Mouse (Mus musculus) thymus, postnatal 10 days (tissue): ENCODE measurements around the gene Tas2r135.

Experiments
- DNase-seq, 2 experiments: peaks; one replicate each; pipeline ENCODE4 v3.0.0; 2021; ENCODE audit warnings: low spot score in 2 of 2

Gene Tas2r135

DNA sequence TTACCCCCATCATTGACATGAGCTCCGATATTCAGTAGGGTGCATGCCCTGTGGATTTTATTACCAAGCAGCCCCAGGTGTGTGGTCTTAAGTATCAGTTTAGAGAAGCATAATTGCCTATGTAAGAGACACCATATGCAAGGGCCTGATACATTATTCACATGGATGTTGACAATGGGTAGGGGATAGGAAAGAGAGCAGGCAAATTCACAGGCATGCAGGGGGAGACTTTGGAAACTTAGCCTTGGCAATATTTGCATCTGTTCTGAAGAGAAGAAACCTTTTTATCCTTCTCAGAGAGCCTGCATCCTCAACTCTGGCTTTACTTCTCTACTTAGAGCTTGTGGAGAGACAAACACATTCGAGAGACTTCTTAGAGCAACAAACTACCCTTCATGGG lies at the start of gene Tas2r135:
Gene Tas2r135 (plus strand): TSS at position 301 of the 400 bp plus-strand sequence.
- DNase-seq, result no peak

DNA sequence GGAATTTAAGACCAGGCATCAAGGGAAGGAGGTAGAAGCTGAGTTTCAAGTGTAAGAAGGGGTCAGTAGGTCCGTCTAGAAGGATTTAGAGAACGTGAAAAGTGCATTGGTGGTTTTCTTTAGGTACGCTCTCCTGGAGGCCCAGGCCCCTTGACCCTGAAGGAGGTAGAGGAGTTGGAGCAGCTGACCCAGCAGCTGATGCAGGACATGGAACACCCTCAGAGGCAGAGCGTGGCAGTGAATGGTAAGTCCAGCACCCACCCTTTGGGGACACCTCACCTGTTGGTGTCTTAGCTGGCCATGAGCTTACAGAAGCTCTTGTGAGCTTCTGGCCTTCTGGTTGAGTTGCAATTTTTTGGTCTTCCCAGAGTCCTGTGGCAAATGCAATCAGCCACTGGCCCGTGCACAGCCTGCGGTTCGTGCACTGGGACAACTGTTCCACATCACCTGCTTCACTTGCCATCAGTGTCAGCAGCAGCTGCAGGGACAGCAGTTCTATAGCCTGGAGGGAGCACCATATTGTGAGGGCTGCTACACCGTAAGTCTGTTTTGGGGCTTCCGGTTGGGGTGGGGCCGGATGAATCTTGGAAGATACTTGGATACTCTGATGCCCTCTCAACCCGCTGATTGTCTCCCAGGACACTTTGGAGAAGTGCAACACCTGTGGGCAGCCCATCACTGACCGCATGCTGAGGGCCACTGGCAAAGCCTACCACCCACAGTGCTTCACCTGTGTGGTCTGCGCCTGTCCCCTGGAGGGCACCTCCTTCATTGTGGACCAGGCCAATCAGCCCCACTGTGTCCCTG lies 49.2 kb upstream of the Tas2r135 start:
- no peak for DNase-seq

- DNase-seq, result no peak
Observed at GRCm38 (mm10) chr6:42356913-42357312, 48.3 kb upstream of the Tas2r135 start.

DNA sequence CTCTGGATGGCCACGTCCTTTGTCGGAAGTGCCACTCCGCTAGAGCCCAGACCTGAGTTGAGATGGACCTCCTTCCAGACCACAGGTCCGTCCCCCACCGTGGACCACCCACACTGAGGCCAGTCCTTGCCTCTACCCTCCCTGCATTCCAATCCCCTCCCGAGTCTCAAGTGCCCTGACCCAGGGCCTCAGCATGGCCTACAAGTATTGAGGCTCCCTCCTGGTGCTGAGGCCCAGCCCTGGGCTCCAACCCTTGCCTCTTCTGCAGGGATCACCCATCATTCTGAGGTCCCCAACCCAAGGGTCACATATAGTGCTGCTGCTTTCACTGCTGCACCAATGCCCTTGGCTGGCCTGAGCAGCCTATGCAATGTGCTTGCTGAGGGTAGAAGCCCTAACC lies 47.3 kb upstream of the Tas2r135 start:
- no peak for DNase-seq

GRCm38 (mm10) chr6:42358901-42359300 lies 46.3 kb upstream of the Tas2r135 start:
- no peak for DNase-seq

DNA sequence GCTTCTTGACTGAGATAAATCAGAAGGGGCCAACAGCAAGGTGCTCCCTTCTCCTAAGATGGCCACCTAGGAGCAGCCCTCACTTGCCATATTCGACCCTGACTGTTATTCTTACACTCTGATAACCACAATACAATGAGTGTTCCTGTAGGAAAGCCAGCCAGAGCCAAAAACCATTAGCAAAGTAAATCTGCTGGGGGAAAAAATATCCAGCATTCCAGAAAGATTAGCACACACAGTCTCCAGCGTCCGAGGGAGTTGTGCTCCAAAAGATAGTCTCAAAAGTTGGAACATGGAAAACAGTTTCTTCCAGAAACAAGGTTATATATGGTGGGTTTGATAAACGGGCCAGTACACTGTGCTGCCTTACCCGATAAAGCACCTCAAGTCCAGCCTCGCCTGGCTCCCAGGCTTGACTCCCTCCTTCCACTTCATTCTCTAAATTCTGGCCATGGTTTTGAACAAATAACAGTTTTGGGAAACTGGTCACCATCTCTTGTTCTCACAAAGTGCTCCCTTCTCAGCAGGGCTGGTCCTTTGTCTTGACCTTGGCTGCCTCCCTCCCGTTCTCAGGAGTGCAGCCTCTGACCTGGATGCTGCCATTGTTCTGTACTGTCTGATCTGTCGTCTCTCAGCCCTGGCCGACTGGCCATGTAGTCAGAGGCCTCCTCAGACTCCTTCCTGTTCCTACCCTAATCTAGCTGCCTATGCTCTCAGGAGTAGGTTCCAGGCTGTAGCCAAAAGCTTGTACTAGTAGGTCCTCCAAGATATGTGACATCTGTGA lies 45.7 kb upstream of the Tas2r135 start:
- DNase-seq, result no peak

- no peak for DNase-seq
Observed at GRCm38 (mm10) chr6:42360231-42360840, 44.9 kb upstream of the Tas2r135 start.

- DNase-seq, result no peak
Observed at GRCm38 (mm10) chr6:42361041-42361895, 44.0 kb upstream of the Tas2r135 start.

DNA sequence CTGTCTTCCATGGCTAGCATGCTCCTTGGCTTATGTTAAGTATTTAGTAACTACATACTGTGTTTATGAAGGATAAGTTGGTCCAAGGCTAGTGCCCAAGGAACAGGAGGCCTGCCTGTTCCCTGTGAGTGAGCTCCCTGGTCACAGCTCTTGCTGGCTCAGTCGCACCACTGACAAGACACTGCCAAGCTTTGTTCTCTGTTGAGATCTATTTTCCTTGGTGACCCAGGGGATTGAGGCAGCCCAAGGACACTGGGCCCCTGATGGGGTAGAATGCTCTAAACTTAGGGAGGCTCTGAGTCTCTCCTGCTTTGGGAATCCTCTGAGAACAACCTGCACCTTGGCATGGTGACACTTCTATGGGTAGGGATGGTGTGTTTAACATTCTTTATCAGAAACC lies 43.2 kb upstream of the Tas2r135 start:
- no peak for DNase-seq

- DNase-seq, result no peak
Observed at GRCm38 (mm10) chr6:42362497-42362896, 42.7 kb upstream of the Tas2r135 start.

DNA sequence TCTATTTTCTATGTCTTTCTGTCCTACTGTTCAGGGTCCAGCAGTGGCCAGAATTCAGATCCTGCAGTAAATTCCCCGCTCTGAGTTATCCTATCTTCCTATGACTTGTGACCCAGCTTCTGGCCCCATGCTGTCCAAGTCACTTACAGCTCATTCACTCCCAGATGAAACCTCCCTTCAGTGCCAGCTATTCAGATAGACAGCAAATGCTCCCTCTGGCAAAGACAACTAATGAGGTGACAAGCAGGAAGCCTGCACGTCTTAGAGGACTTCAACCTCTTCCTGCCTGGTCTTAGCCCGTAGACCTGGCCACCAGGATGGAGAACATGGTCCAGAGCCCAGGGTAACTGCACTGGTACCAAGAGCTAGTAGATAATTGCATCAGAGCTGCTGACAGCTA lies 42.3 kb upstream of the Tas2r135 start:
- DNase-seq, result no peak

GRCm38 (mm10) chr6:42364066-42364465 lies 41.2 kb upstream of the Tas2r135 start:
- DNase-seq, result no peak

DNA sequence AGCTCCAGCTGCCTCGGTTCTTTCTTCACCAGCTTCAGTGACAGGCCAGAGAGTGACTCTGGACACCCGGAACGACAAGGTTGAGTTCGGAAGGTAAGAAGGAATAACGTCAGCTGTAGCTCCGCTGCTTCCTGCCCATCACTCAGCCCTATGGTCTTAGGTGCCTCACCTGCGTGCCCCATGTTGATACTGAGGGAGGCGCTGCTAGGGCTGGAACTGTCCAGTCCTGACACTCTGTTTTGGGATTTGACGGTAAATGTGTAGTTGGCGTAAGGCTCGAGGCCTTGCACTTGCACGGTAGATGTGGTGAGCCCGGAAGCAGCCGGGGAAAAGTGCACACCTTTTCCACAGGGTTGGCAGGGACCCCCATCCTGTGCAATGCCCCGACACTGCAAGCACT lies 40.6 kb upstream of the Tas2r135 start:
- DNase-seq, result no peak

GRCm38 (mm10) chr6:42365215-42365614 lies 40.0 kb upstream of the Tas2r135 start:
- no peak for DNase-seq

- no peak for DNase-seq
Observed at GRCm38 (mm10) chr6:42369870-42370269, 35.4 kb upstream of the Tas2r135 start.

DNA sequence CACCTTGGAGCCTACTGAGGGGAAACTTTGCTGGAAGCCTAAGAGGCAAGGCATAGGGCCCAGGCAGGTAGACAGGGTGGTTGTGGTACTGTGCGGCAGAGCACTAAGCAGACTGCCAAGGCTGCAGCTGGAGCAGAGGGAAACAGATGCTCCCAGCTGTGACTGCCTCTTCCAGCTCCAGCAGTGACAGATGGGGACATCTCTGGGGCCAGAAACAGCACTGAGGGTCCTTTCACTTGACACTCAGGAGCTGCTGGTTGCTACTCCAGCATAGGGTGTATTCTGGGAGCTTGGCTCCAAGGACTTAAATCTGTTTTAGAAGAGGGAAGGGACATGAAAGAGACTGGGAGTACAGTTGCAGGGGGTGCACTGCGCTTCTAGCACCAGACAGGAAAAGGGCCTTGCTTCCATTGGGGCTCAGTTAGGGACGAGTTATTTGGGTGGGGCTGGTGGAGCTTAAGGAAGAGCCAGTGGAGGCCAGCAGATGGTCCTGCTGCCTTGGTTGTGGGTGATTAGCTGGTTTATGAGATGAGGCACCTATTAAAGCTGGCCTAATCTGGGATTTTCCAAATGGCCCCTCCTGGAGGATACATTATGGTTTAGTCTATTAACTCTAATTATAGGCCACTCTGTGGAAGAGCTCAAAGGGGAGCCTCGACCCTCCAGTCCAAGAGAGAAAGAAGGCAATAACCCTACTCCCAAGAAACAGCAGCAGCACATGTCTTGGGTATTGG lies 34.4 kb upstream of the Tas2r135 start:
- no peak for DNase-seq

DNA sequence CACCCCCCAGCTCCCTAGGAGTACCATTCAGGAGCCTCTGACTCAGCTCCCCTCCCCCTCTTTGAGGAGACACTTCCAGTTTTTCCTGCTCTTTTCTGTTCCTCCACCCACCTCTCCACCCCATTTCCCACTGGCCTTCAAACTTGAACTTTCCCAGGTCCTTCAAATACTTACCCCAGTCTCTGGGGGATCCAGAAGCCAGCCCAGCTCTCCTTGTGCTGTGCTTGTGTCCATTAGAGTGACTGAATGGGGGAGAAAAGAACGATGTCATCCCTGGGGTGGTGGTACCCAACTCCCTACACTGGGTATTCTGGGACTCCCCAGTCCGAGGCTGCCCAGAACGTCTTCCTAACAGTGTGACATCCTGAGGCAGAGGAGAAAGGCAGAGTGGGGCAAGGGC lies 33.2 kb upstream of the Tas2r135 start:
- DNase-seq, result no peak

DNA sequence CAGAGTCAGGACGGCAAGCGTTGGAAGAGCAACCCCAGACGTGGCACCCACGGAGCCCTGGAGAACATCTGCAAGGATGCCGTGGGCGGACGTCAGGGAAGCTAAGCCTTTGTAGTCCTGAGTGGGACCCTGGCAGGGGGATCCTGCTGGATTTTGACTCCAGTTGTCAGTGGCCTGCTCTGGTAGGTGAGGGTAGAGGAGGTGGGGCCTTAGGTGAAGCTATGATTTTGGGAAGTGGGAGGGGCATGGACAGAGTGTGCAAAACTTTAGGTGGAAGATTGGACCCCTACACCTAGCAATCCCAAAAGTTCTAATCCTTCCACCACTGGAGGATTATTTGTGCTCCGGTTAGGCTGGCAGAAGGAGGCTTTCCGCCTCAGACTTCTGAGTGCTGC lies 32.8 kb upstream of the Tas2r135 start:
- no peak for DNase-seq

DNA sequence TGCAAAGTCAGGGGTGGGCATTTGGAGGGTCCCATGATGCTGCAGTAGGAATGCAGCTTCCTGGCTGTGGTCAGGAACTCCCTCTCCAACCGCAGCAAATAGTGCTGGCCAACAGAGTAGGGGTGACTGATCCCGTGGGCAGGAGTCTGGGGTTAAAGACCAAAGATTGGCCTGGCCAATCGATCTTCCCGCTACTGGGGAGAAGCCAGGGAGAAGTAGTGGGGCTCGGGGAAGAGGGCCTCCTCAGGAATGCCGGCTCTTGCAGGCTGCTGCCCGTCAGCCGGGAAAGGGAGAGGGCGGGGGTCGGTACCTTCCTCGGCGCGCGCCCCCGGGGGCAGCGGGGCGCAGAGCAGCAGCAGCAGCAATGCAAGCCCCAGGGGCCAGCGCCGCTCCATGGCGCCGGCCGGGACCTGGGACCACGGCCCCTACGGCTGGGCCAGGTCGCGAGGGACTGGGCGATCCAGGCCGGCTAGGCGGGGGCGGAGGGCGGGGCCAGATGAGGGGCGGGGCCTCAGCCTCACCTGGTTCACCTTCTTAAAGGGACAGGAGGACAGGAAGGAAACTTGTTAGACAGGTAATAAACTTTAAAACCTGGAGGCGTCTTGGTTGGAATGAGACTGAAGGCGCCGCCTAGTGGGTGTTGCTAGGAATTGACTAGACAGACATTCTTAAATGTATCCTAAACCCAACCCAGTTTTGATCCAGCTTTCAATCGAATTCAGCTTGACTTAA lies 32.3 kb upstream of the Tas2r135 start, which contains the start of gene Epha1:
Gene Epha1 (minus strand): TSS at position 453 of the 732 bp plus-strand sequence.
- DNase-seq, result peak; percentile 46 to 74
